Mouse (Mus musculus): ENCODE measurements at regions not wholly inside any gene's neighbourhood (a gene's known extent, or its start where the extent isn't known, plus 50 kb on each side); places are given as distances from the start of the nearest gene placed in this dataset.

GRCm38 (mm10) chr2:48001800-48002507 is 812.0 kb upstream of the Acvr2a start:
- no peak overlapping the region for H3K27ac ChIP-seq
- H3K9me3 ChIP-seq = no peaks in the 10 kb centered on the region
- no peaks in the 10 kb centered on the region for H3K36me3 ChIP-seq (replicated peaks)
- 66% methylated on average over 11 of the region's 11 CpGs for WGBS
- no peaks in the 10 kb centered on the region for H3K4me1 ChIP-seq
- no peak overlapping the region for H3K4me3 ChIP-seq
- H3K27me3 ChIP-seq (ENCODE audit: poor library complexity, severe bottlenecking) = no peaks in the 10 kb centered on the region
- no peak for DNase-seq (ENCODE audit: extremely low spot score, low spot score)

DNA sequence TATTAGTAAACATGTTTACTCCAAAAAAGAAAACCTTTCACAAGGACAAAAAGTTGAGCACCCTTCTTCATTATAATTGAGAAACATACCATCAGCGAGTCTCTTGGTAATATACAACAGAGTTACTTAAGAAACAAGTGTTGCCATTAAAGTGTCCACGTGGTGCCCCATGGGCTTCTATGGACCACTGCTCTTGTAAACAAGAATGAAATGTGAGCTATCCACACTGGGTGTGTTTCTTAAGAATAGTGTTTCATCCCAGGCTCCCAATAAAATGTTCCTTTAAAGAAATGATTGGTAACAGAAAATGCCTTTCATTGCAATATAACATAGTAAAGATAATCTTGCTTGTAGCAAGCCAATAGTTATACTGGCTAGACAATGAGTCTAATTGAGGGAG is 803.6 kb upstream of the Acvr2a start:
- no peak for DNase-seq (ENCODE audit: extremely low spot score, low spot score)
- H3K4me3 ChIP-seq = no peak overlapping the region
- no peaks in the 10 kb centered on the region for H3K36me3 ChIP-seq (replicated peaks)
- WGBS = 86% methylated on average over 2 of the region's 2 CpGs
- no peaks in the 10 kb centered on the region for H3K27me3 ChIP-seq (ENCODE audit: poor library complexity, severe bottlenecking)
- no peaks in the 10 kb centered on the region for H3K9me3 ChIP-seq
- H3K27ac ChIP-seq = no peak overlapping the region
- H3K4me1 ChIP-seq = no peaks in the 10 kb centered on the region

GRCm38 (mm10) chr2:48027559-48027958 is 786.4 kb upstream of the Acvr2a start:
- no peak overlapping the region for H3K27ac ChIP-seq
- no peaks in the 10 kb centered on the region for H3K36me3 ChIP-seq (replicated peaks)
- WGBS = 78% methylated on average over 7 of the region's 7 CpGs
- DNase-seq (ENCODE audit: extremely low spot score, low spot score) = no peak
- H3K27me3 ChIP-seq (ENCODE audit: poor library complexity, severe bottlenecking) = no peaks in the 10 kb centered on the region
- H3K4me1 ChIP-seq = no peaks in the 10 kb centered on the region
- no peaks in the 10 kb centered on the region for H3K9me3 ChIP-seq
- no peak overlapping the region for H3K4me3 ChIP-seq

GRCm38 (mm10) chr2:48061375-48061774 is 752.5 kb upstream of the Acvr2a start:
- no peak overlapping the region for H3K4me3 ChIP-seq

GRCm38 (mm10) chr2:48063436-48063835 is 750.5 kb upstream of the Acvr2a start:
- H3K27ac ChIP-seq = no peak overlapping the region
- WGBS = 81% methylated on average over 9 of the region's 9 CpGs
- no peaks in the 10 kb centered on the region for H3K27me3 ChIP-seq (ENCODE audit: poor library complexity, severe bottlenecking)

More at GRCm38 (mm10) chr2:48061375-48061774, 752.5 kb upstream of the Acvr2a start:
- no peaks in the 10 kb centered on the region for H3K27me3 ChIP-seq (ENCODE audit: poor library complexity, severe bottlenecking)
- no peaks in the 10 kb centered on the region for H3K4me1 ChIP-seq
- H3K27ac ChIP-seq = no peak overlapping the region
- DNase-seq (ENCODE audit: extremely low spot score, low spot score) = no peak
- no peaks in the 10 kb centered on the region for H3K9me3 ChIP-seq
- no peaks in the 10 kb centered on the region for H3K36me3 ChIP-seq (replicated peaks)
- WGBS = 66% methylated on average over 1 of the region's 1 CpGs

GRCm38 (mm10) chr2:48065162-48065561 is 748.7 kb upstream of the Acvr2a start:
- no peak overlapping the region for H3K4me3 ChIP-seq

More at GRCm38 (mm10) chr2:48063436-48063835, 750.5 kb upstream of the Acvr2a start:
- DNase-seq (ENCODE audit: extremely low spot score, low spot score) = no peak
- no peaks in the 10 kb centered on the region for H3K9me3 ChIP-seq
- H3K4me1 ChIP-seq = no peaks in the 10 kb centered on the region
- H3K4me3 ChIP-seq = no peak overlapping the region
- no peaks in the 10 kb centered on the region for H3K36me3 ChIP-seq (replicated peaks)

GRCm38 (mm10) chr2:48082120-48082799 is 731.6 kb upstream of the Acvr2a start:
- 79% methylated on average over 3 of the region's 3 CpGs for WGBS
- H3K27me3 ChIP-seq (ENCODE audit: poor library complexity, severe bottlenecking) = no peaks in the 10 kb centered on the region
- H3K9me3 ChIP-seq = no peaks in the 10 kb centered on the region
- H3K4me1 ChIP-seq = peaks cover 10% of the 10 kb centered on the region; the same call in 1 of the 2 replicates
- DNase-seq (ENCODE audit: extremely low spot score, low spot score) = no peak
- H3K27ac ChIP-seq = no peak overlapping the region
- H3K4me3 ChIP-seq = no peak overlapping the region
- H3K36me3 ChIP-seq (replicated peaks) = no peaks in the 10 kb centered on the region

More at GRCm38 (mm10) chr2:48065162-48065561, 748.7 kb upstream of the Acvr2a start:
- Histone ChIP-seq H3K36me3 (replicated peaks) (no peaks in the 10 kb centered on the region), H3K27me3 (ENCODE audit: poor library complexity, severe bottlenecking) (no peaks in the 10 kb centered on the region), H3K27ac (no peak overlapping the region), H3K4me1 (no peaks in the 10 kb centered on the region), H3K9me3 (no peaks in the 10 kb centered on the region)
- DNase-seq (ENCODE audit: extremely low spot score, low spot score) = no peak
- whole genome bisulfite sequencing = 86% methylated on average over 3 of the region's 3 CpGs

GRCm38 (mm10) chr2:48098287-48098686 is 715.6 kb upstream of the Acvr2a start:
- DNase-seq (ENCODE audit: extremely low spot score, low spot score) = no peak
- H3K4me3 ChIP-seq = no peak overlapping the region
- H3K36me3 ChIP-seq (replicated peaks) = no peaks in the 10 kb centered on the region
- 85% methylated on average over 1 of the region's 1 CpGs for WGBS
- no peaks in the 10 kb centered on the region for H3K27me3 ChIP-seq (ENCODE audit: poor library complexity, severe bottlenecking)
- H3K9me3 ChIP-seq = no peaks in the 10 kb centered on the region
- peaks cover 12% of the 10 kb centered on the region for H3K4me1 ChIP-seq
- no peak overlapping the region for H3K27ac ChIP-seq

GRCm38 (mm10) chr2:48098931-48099531 is 714.9 kb upstream of the Acvr2a start:
- Histone ChIP-seq H3K27ac (0 out of 2 replicates have a peak overlapping the region, but pooled peaks have one; percentile 44), H3K9me3 (no peaks in the 10 kb centered on the region), H3K36me3 (replicated peaks) (no peaks in the 10 kb centered on the region), H3K4me1 (peaks cover 12% of the 10 kb centered on the region), H3K27me3 (ENCODE audit: poor library complexity, severe bottlenecking) (no peaks in the 10 kb centered on the region), H3K4me3 (no peak overlapping the region)
- DNase-seq (ENCODE audit: extremely low spot score, low spot score) = no peak
- 50% methylated on average over 8 of the region's 8 CpGs for WGBS

DNA sequence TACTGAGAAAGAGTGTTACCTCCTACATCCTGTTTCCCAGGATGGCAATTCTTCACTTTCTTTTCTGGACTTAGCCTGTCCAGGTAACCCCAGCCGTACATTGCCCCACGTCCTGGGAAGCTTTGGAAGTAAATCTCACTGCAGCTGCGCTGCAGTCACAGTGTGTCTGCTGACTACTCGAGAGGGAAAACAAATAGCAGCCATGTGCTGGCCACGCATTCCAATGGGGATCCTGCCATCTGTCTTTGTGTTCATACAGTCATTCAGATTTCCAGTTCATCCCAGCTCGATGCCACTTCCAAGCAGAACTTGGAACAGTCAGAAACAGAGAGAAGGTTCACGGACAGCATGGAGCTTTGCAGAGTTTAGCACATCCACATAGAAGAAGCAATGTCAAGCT is 690.2 kb upstream of the Acvr2a start:
- 71% methylated on average over 7 of the region's 7 CpGs for WGBS
- Histone ChIP-seq H3K27me3 (ENCODE audit: poor library complexity, severe bottlenecking) (no peaks in the 10 kb centered on the region), H3K36me3 (replicated peaks) (no peaks in the 10 kb centered on the region), H3K27ac (no peak overlapping the region), H3K4me1 (no peaks in the 10 kb centered on the region), H3K9me3 (no peaks in the 10 kb centered on the region), H3K4me3 (no peak overlapping the region)
- DNase-seq (ENCODE audit: extremely low spot score, low spot score) = no peak

DNA sequence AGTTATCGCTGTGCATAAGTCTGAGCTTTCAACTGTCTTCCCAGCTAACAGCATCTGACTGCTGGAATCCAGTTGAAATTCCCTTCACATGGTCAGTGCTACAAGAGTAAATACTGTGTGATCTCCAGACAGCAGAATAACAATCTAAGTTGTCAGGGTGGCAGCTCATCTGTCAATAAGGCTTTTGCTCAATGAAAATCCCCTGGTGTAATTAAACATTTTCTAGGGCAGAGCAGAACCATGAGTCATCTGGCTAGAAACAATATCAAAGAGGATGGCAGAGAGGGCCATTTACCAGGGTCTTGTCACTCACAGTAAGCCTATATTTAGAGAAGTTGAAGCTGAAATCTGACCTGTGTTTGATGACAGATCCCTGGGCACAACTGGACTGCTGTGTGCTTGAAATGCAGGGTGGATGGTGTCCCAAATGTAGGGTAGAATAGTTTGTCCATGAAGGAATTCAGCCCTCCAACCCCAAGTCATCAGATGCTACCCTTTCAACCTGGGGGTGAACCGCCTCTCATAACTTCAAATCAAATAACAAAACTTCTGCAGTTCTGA is 675.8 kb upstream of the Acvr2a start:
- no peak for DNase-seq (ENCODE audit: extremely low spot score, low spot score)
- WGBS = over 99% methylated on average over 2 of the region's 2 CpGs

GRCm38 (mm10) chr2:48141281-48141680 is 672.6 kb upstream of the Acvr2a start:
- H3K4me1 ChIP-seq = no peaks in the 10 kb centered on the region
- H3K27me3 ChIP-seq (ENCODE audit: poor library complexity, severe bottlenecking) = no peaks in the 10 kb centered on the region
- 93% methylated on average over 2 of the region's 2 CpGs for WGBS
- H3K27ac ChIP-seq = no peak overlapping the region
- no peaks in the 10 kb centered on the region for H3K9me3 ChIP-seq
- DNase-seq (ENCODE audit: extremely low spot score, low spot score) = no peak
- no peak overlapping the region for H3K4me3 ChIP-seq
- no peaks in the 10 kb centered on the region for H3K36me3 ChIP-seq (replicated peaks)

More for the DNA sequence above, 675.8 kb upstream of the Acvr2a start:
- no peaks in the 10 kb centered on the region for H3K4me1 ChIP-seq
- H3K27me3 ChIP-seq (ENCODE audit: poor library complexity, severe bottlenecking) = no peaks in the 10 kb centered on the region
- no peaks in the 10 kb centered on the region for H3K9me3 ChIP-seq
- H3K4me3 ChIP-seq = no peak overlapping the region
- H3K36me3 ChIP-seq (replicated peaks) = no peaks in the 10 kb centered on the region
- no peak overlapping the region for H3K27ac ChIP-seq

DNA sequence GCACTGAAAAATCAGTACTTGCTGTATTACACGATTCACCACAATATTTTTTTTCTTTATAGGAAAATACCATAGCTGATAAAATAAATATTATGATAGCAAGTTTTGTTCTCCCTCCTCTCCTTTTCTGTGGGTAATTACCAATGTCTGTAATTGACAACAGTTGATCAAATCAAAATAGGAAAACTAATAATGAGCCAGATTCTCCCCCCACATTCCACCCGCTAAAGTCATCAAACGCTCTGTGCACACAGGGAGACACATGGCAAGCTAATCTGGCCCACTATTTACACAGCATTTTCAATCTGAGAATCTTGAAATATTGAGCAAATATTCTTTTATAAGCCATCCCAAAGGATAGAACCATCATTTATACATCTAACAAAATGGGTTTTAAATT is 659.2 kb upstream of the Acvr2a start:
- H3K9me3 ChIP-seq = no peaks in the 10 kb centered on the region
- H3K4me1 ChIP-seq = no peaks in the 10 kb centered on the region
- no peak overlapping the region for H3K27ac ChIP-seq
- DNase-seq (ENCODE audit: extremely low spot score, low spot score) = no peak
- 87% methylated on average over 3 of the region's 3 CpGs for WGBS
- no peak overlapping the region for H3K4me3 ChIP-seq
- no peaks in the 10 kb centered on the region for H3K36me3 ChIP-seq (replicated peaks)
- H3K27me3 ChIP-seq (ENCODE audit: poor library complexity, severe bottlenecking) = no peaks in the 10 kb centered on the region

Data from forebrain, embryonic 10.5 days (tissue).